Mouse (Mus musculus) layer of hippocampus, adult 9-10 months (tissue): ENCODE results near the gene Zfp648.

Source experiments
- DNase-seq: peaks from one replicate; pipeline ENCODE4 v3.0.0; 2022; ENCODE audit warnings: low spot score

The Zfp648 gene

DNA sequence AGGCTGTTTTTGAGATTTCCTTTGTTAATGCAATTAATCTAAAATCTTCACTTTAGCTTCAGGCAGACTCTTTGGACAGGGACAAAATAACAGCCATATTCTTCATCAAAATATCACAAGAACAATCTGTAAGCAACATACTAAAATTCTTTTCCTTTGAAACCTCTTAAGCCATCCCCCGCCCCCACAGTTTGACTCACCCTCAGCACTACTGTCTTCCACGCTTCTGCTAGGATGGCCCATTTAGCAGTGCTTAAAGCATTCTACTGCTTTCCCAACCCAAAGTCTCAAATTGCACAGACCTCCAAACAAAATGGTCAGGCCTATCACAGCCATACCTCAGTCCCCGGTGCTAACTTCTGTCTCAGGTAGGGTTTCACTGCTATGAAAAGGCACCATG, 19.6 kb downstream of the Zfp648 start:
- DNase-seq: no peak

- no peak for DNase-seq
Observed at GRCm38 (mm10) chr1:154223807-154224207, 22.8 kb downstream of the Zfp648 start.

- no peak for DNase-seq
Observed at GRCm38 (mm10) chr1:154232594-154232993, 31.6 kb downstream of the Zfp648 start.

DNA sequence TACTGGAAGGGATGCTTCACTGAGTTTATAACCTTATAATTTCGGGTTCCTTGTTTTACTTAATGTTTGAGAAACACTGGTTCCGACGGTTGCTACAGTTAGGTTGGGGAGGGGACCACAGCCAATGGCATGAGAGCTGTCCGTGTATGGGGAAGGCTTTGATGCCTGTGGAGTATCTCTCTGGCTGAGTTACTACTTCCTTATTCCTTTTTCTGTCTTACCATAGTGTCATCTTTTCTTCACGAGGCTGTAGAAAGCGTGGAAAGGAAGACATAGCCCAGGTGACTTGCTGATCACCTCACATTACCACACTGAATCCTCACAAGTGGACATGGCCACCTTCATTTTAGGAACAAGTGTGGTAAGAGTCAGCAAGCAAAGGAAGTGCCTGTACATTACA, 32.0 kb downstream of the Zfp648 start:
- no peak for DNase-seq

GRCm38 (mm10) chr1:154234814-154235213, 33.8 kb downstream of the Zfp648 start:
- DNase-seq: no peak

DNA sequence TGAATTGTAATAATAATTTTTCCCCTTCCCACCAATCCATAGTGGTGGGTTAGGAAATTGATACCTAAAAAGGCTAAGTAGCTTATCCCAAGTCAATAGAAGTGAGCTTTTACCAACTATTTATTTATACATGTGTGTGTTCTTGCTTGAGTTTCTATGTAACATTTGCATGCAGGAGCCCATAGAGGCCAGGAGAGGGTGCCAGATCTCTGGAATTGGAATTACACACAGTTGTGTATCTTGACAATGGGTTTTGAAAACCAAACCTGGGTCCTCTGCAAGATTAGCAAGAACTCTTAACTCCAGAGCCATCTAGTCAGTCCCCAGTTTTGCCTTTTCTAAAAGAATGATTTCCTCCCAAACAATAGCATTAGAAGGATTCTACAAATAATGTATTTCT, 37.9 kb downstream of the Zfp648 start:
- DNase-seq: no peak

DNA sequence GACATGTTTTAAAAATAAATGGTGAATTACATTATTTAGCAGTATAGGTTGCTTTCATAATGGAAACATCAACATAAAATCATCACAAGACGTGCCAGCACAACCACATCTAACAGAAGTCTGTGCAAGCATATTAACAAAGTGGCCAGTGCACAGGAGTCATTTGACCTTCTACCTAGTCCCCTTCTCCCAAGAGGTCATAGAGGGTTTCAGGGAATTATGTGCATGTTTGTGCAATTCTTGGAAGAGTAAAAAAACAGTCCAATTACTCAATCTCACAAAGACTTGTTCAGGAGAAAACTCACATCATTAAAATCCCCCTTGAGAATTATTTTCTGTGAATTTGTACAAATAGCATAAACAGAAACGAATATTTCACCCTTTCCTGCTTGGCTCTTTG, 50.2 kb downstream of the Zfp648 start:
- no peak for DNase-seq

- no peak for DNase-seq
Observed at GRCm38 (mm10) chr1:154252739-154253138, 51.8 kb downstream of the Zfp648 start.
